In the genomic region with DNA sequence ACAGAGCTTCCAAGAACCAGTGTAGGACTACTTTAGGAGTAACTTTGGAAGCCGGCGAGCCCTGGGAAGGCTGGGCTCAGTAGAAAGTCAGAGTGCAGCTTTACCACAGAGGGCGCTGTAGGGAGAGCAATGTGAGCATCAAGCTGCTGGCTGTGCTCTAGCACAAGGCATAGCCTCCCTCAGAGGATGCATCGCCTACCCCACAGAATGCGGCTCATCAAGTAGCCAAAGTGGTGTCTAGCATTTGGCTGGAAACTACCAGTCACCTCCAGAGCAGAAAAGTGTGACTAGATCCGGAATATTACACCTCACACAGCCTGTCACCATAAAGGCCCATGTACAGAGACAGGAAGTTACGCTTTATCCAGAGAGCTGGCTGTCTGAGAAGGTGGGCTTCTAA, we compare ENCODE assay signal across 12 mouse cellular contexts. TPM values are rescaled to one million over a fixed set of nuclear protein-coding genes. Genes with fewer than 3 reads are reported as not detected.
A peak's percentile ranks its signal among the peaks of the same experiment; 100 is the strongest.
DNase-seq lines count a peak whose midpoint lies in the region; ATAC-seq and TF ChIP-seq lines count a peak whose summit lies in the region.
"Had no signal": no experiment of that assay in that cellular context is flagged by ENCODE, and none has a peak within 500 bp of the region (broad histone marks: within the 10 kb centered on the region; RNA-seq: fewer than 3 reads in every experiment).

No protein-coding gene starts in this region.

- no peaks in the 10 kb centered on the region for H3K27me3 ChIP-seq in liver, adult 2 months (ENCODE audit: control insufficient read depth, insufficient read depth, low read length)
- peaks cover 48% of the 10 kb centered on the region for H3K27me3 ChIP-seq in liver, embryonic 12.5 days (replicated peaks)
- H3K27me3 ChIP-seq in liver, embryonic 16.5 days (ENCODE audit: control insufficient read depth, insufficient read depth, low read depth, low read length), result no peaks in the 10 kb centered on the region
- H3K27me3 ChIP-seq: intestine, embryonic 15.5 days; lung, embryonic 15.5 days had no signal

- no peaks in the 10 kb centered on the region for H3K9me3 ChIP-seq in liver, embryonic 12.5 days (replicated peaks)
- no peaks in the 10 kb centered on the region for H3K9me3 ChIP-seq in liver, embryonic 16.5 days (replicated peaks; ENCODE audit: control insufficient read depth, low read length)
- H3K9me3 ChIP-seq: intestine, embryonic 15.5 days; lung, embryonic 15.5 days had no signal

- H3K9ac ChIP-seq in liver, adult 2 months (ENCODE audit: low read depth, low read length), result no peak overlapping the region
- no peak overlapping the region for H3K9ac ChIP-seq in liver, embryonic 12.5 days
- no peak overlapping the region for H3K9ac ChIP-seq in liver, embryonic 16.5 days (ENCODE audit: low read depth, low read length)
- H3K9ac ChIP-seq: intestine, embryonic 15.5 days; lung, embryonic 15.5 days had no signal

- TF ChIP-seq CTCF in liver, adult 2 months (IDR thresholded peaks at IDR 0.05; ENCODE audit: low read depth, low read length), result 0 out of 2 replicates have a peak, but pooled peaks have one; percentile 15

- no peak for DNase-seq in liver, adult 2 months (ENCODE audit: extremely low read depth, low read depth, low spot score)
- peak; percentile 81 for DNase-seq in T-cell, adult 2 months (ENCODE audit: low spot score)
- DNase-seq in thymus, postnatal 36 days, result peak; percentile 67 to 72
- DNase-seq in adrenal gland, postnatal 36 days, result no peak
- no peak for DNase-seq in frontal cortex, adult 2 months (ENCODE audit: extremely low spot score in 1 of 2, low spot score in 1 of 2)
- DNase-seq: gastrocnemius, postnatal 10 days; midbrain, embryonic 14.5 days had no signal

- no peaks in the 10 kb centered on the region for H3K36me3 ChIP-seq in liver, adult 2 months (ENCODE audit: control insufficient read depth, insufficient read depth, low read length)
- H3K36me3 ChIP-seq in liver, embryonic 12.5 days, result no peaks in the 10 kb centered on the region
- H3K36me3 ChIP-seq in liver, embryonic 16.5 days (ENCODE audit: control insufficient read depth, insufficient read depth), result no peaks in the 10 kb centered on the region
- H3K36me3 ChIP-seq: intestine, embryonic 15.5 days; lung, embryonic 15.5 days had no signal

- no peak for ATAC-seq in liver, embryonic 12.5 days
- no peak for ATAC-seq in liver, embryonic 16.5 days (ENCODE audit: low read depth)
- ATAC-seq: intestine, embryonic 15.5 days had no signal

- no peak for TF ChIP-seq POLR2A in liver, adult 2 months (IDR thresholded peaks at IDR 0.05; ENCODE audit: extremely low read depth, insufficient read depth, low read length)

- H3K4me2 ChIP-seq in liver, embryonic 12.5 days, result no peak overlapping the region
- no peak overlapping the region for H3K4me2 ChIP-seq in liver, embryonic 16.5 days (ENCODE audit: low read depth, low read length)
- H3K4me2 ChIP-seq: intestine, embryonic 15.5 days; lung, embryonic 15.5 days had no signal

- H3K79me2 ChIP-seq in liver, adult 2 months (ENCODE audit: control insufficient read depth, insufficient read depth, low read length), result no peaks in the 10 kb centered on the region

- H3K4me3 ChIP-seq in liver, adult 2 months (ENCODE audit: insufficient read depth, low read depth, low read length), result no peak overlapping the region
- H3K4me3 ChIP-seq in liver, embryonic 12.5 days, result no peak overlapping the region
- H3K4me3 ChIP-seq in liver, embryonic 16.5 days (ENCODE audit: low read depth, low read length), result no peak overlapping the region
- H3K4me3 ChIP-seq: intestine, embryonic 15.5 days; lung, embryonic 15.5 days had no signal

- H3K27ac ChIP-seq in liver, adult 2 months (replicated peaks; ENCODE audit: insufficient read depth, low read depth, low read length), result no peak overlapping the region
- H3K27ac ChIP-seq in liver, embryonic 12.5 days, result no peak overlapping the region
- 0 out of 2 replicates have a peak overlapping the region, but pooled peaks have one; percentile 1 for H3K27ac ChIP-seq in liver, embryonic 16.5 days (ENCODE audit: low read length)
- H3K27ac ChIP-seq: intestine, embryonic 15.5 days; lung, embryonic 15.5 days had no signal

- H3K4me1 ChIP-seq in liver, adult 2 months (ENCODE audit: control insufficient read depth, insufficient read depth, low read length), result peaks cover 6% of the 10 kb centered on the region
- H3K4me1 ChIP-seq in liver, embryonic 12.5 days, result peaks cover 14% of the 10 kb centered on the region
- H3K4me1 ChIP-seq in liver, embryonic 16.5 days (ENCODE audit: control insufficient read depth, low read depth, low read length), result peaks cover 5% of the 10 kb centered on the region; the same call in 1 of the 2 replicates
- H3K4me1 ChIP-seq: intestine, embryonic 15.5 days; lung, embryonic 15.5 days had no signal

- WGBS in liver, adult 2 months, result 93% methylated on average over 7 of the region's 7 CpGs
- WGBS in liver, embryonic 12.5 days (ENCODE audit: insufficient replicate concordance), result 76% methylated on average over 7 of the region's 7 CpGs
- 78% methylated on average over 7 of the region's 7 CpGs for WGBS in liver, embryonic 16.5 days (ENCODE audit: insufficient replicate concordance)

RNA-seq across cellular contexts. Expression of a gene that starts 7.4 kb away (rescaled TPM):
- 11.2 and 14.4 TPM in 2 replicates for total RNA-seq in liver, adult 2 months (2014; rRNA removed)
- 25.9 and 55.6 TPM in 2 replicates for polyA plus RNA-seq in liver, adult 2 months (2012; rRNA removed)
- 62.9 and 65.0 TPM in 2 replicates for polyA plus RNA-seq in liver, embryonic 12.5 days (2016; fragmentation: Nextera tagmentation; extraction: Ambion mirVana)
- polyA plus RNA-seq in liver, embryonic 16.5 days (2015; fragmentation: Nextera tagmentation; extraction: Ambion mirVana), result 54.3 and 59.8 TPM in 2 replicates
- total RNA-seq in adrenal gland, postnatal 36 days (2021), result 1 to 10 TPM; 6.7 to 7.2 TPM
- polyA plus RNA-seq in frontal cortex, adult 2 months (2012; rRNA removed), result 1.7 and 1.9 TPM in 2 replicates
- polyA plus RNA-seq: midbrain, embryonic 14.5 days had no signal

RNA-seq across cellular contexts. Expression of a gene that starts 24.9 kb away (rescaled TPM):
- total RNA-seq in liver, adult 2 months (2014; rRNA removed), result not detected in 2 replicates
- not detected in 2 replicates for polyA plus RNA-seq in liver, adult 2 months (2012; rRNA removed)
- 0.12 TPM in 1 of 2 replicates, not detected in the other for polyA plus RNA-seq in liver, embryonic 12.5 days (2016; fragmentation: Nextera tagmentation; extraction: Ambion mirVana)
- 0.11 and 0.13 TPM in 2 replicates for polyA plus RNA-seq in liver, embryonic 16.5 days (2015; fragmentation: Nextera tagmentation; extraction: Ambion mirVana)
- not detected for total RNA-seq in adrenal gland, postnatal 36 days (2021)
- 45.3 and 68.8 TPM in 2 replicates for polyA plus RNA-seq in frontal cortex, adult 2 months (2012; rRNA removed)
- polyA plus RNA-seq: heart, postnatal 0 days had no signal

RNA-seq across cellular contexts. Expression of a gene that starts 28.1 kb away (rescaled TPM):
- total RNA-seq in liver, adult 2 months (2014; rRNA removed), result 13.5 and 13.6 TPM in 2 replicates
- 13.0 and 19.5 TPM in 2 replicates for polyA plus RNA-seq in liver, adult 2 months (2012; rRNA removed)
- 33.4 and 34.0 TPM in 2 replicates for polyA plus RNA-seq in liver, embryonic 12.5 days (2016; fragmentation: Nextera tagmentation; extraction: Ambion mirVana)
- 20.7 and 23.3 TPM in 2 replicates for polyA plus RNA-seq in liver, embryonic 16.5 days (2015; fragmentation: Nextera tagmentation; extraction: Ambion mirVana)
- 10 to 100 TPM; 24.1 to 35.9 TPM for total RNA-seq in adrenal gland, postnatal 36 days (2021)
- polyA plus RNA-seq in frontal cortex, adult 2 months (2012; rRNA removed), result 73.0 and 76.7 TPM in 2 replicates

RNA-seq across cellular contexts. Expression of a gene that starts 36.9 kb away (rescaled TPM):
- 14.8 and 15.2 TPM in 2 replicates for total RNA-seq in liver, adult 2 months (2014; rRNA removed)
- 23.3 and 35.3 TPM in 2 replicates for polyA plus RNA-seq in liver, adult 2 months (2012; rRNA removed)
- polyA plus RNA-seq in liver, embryonic 12.5 days (2016; fragmentation: Nextera tagmentation; extraction: Ambion mirVana), result 10.2 and 11.3 TPM in 2 replicates
- polyA plus RNA-seq in liver, embryonic 16.5 days (2015; fragmentation: Nextera tagmentation; extraction: Ambion mirVana), result 7.4 and 8.5 TPM in 2 replicates
- 100 to 1,000 TPM in 1 of 2 experiments, 10 to 100 TPM in 1; 42.9 to 150 TPM for total RNA-seq in adrenal gland, postnatal 36 days (2021)
- polyA plus RNA-seq in frontal cortex, adult 2 months (2012; rRNA removed), result 121 and 126 TPM in 2 replicates

Comparison
In these comparisons a context has a peak if more than half of its experiments do, and no peak if none do; other contexts are left out.
1. DNase-seq: peak in T-cell, adult 2 months (single experiment) and thymus, postnatal 36 days (2 of 2); none in liver, adult 2 months (single experiment), adrenal gland, postnatal 36 days (0 of 2) and frontal cortex, adult 2 months (0 of 2).
2. RNA of a gene that starts 24.9 kb away (polyA plus RNA-seq): 45.3 to 68.8 TPM in frontal cortex, adult 2 months; 0.11 to 0.13 TPM in liver, embryonic 16.5 days, 0.12 TPM in liver, embryonic 12.5 days and not detected in liver, adult 2 months; every median in the first group is over 10 times any median in the second.